Mouse (Mus musculus) stomach, embryonic 15.5 days (tissue): Measurements from ENCODE around the gene Igfbp7. TPM values are rescaled to one million over a fixed set of nuclear protein-coding genes. Genes with fewer than 3 reads are reported as not detected.
"Not testable (repeated sequence)": the region's sequence is repeated elsewhere in the genome, so short reads cannot be mapped to it uniquely, and the experiment has no call there.

Experiments used
- ATAC-seq: fragments of 200-750 bp; cut with Nextera tagmentation; 2 replicates; pipeline ENCODE4 v1.8.0; 2017; ENCODE audit warnings: low read depth, moderate number of reproducible peaks, moderate TSS enrichment; ENCODE audit not compliant: insufficient read depth, low FRiP score
- H3K27ac ChIP-seq: fragments of 300-500 bp; sonication (generic); 2 replicates; pipeline ENCODE4 v1.5.1; 2015; ENCODE audit warnings: mild to moderate bottlenecking, inconsistent platforms
- H3K27me3 ChIP-seq: fragments of 300-500 bp; sonication (generic); replicated peaks from 2 replicates; pipeline ENCODE4 v1.6.1; 2015; ENCODE audit warnings: inconsistent platforms
- H3K36me3 ChIP-seq: fragments of 300-500 bp; sonication (generic); 2 replicates; pipeline ENCODE4 v1.6.1; 2015; ENCODE audit warnings: inconsistent platforms
- H3K4me1 ChIP-seq: fragments of 300-500 bp; sonication (generic); 2 replicates; pipeline ENCODE4 v1.6.1; 2015; ENCODE audit warnings: inconsistent platforms
- H3K4me2 ChIP-seq: fragments of 300-500 bp; sonication (generic); 2 replicates; pipeline ENCODE4 v1.6.1; 2015; ENCODE audit warnings: mild to moderate bottlenecking, inconsistent platforms
- H3K4me3 ChIP-seq: fragments of 300-500 bp; sonication (generic); replicated peaks from 2 replicates; pipeline ENCODE4 v1.5.1; 2015; ENCODE audit warnings: inconsistent platforms
- H3K9ac ChIP-seq: fragments of 300-500 bp; sonication (generic); 2 replicates; pipeline ENCODE4 v1.6.1; 2015; ENCODE audit warnings: inconsistent platforms
- H3K9me3 ChIP-seq: fragments of 300-500 bp; sonication (generic); 2 replicates; pipeline ENCODE4 v1.6.1; 2016; ENCODE audit warnings: inconsistent platforms
- WGBS: fragments of 180-500 bp; shearing (Covaris S2); methylation state at CpG from one replicate; pipeline ENCODE4 v1.1.7; 2015; 5-methylcytosine and 5-hydroxymethylcytosine counted together
- polyA plus RNA-seq: library from polyadenylated mRNA; unstranded; fragments of >200 nt; fragmentation: Nextera tagmentation; extraction: Ambion mirVana; gene quantifications from 2 replicates; pipeline ENCODE4 v1.2.1, GENCODE M21; 2015

Igfbp7 gene
- polyA plus RNA-seq, 1 experiment from 2014 or later, result 174 TPM

GRCm38 (mm10) chr5:77431068-77431467 lies 23.2 kb upstream of the Igfbp7 start:
- H3K27ac ChIP-seq, result no peak overlapping the region
- no peak overlapping the region for H3K9ac ChIP-seq
- no peaks in the 10 kb centered on the region; the same call in 1 of the 2 replicates for H3K4me1 ChIP-seq
- no peaks in the 10 kb centered on the region for H3K9me3 ChIP-seq
- no peak overlapping the region for H3K4me2 ChIP-seq
- no peak overlapping the region for H3K4me3 ChIP-seq
- no peak for ATAC-seq
- H3K36me3 ChIP-seq, result no peaks in the 10 kb centered on the region
- 66% methylated on average over 9 of the region's 9 CpGs for WGBS
- H3K27me3 ChIP-seq, result no peaks in the 10 kb centered on the region

GRCm38 (mm10) chr5:77430471-77430870 lies 22.6 kb upstream of the Igfbp7 start:
- WGBS, result 77% methylated on average over 11 of the region's 11 CpGs
- Histone ChIP-seq H3K9ac (no peak overlapping the region), H3K4me2 (no peak overlapping the region), H3K27ac (no peak overlapping the region), H3K4me1 (no peaks in the 10 kb centered on the region; the same call in 1 of the 2 replicates), H3K27me3 (no peaks in the 10 kb centered on the region), H3K9me3 (no peaks in the 10 kb centered on the region), H3K4me3 (no peak overlapping the region), H3K36me3 (no peaks in the 10 kb centered on the region)
- ATAC-seq, result no peak

- ATAC-seq, result no peak
- Histone ChIP-seq H3K4me1 (no peaks in the 10 kb centered on the region; the same call in 1 of the 2 replicates), H3K27ac (no peak overlapping the region), H3K36me3 (no peaks in the 10 kb centered on the region), H3K27me3 (no peaks in the 10 kb centered on the region), H3K9me3 (no peaks in the 10 kb centered on the region), H3K4me2 (no peak overlapping the region), H3K4me3 (no peak overlapping the region), H3K9ac (no peak overlapping the region)
- 66% methylated on average over 4 of the region's 4 CpGs for WGBS
These were observed 22.2 kb upstream of the Igfbp7 start for GRCm38 (mm10) chr5:77430049-77430448.

GRCm38 (mm10) chr5:77428526-77428925 lies 20.7 kb upstream of the Igfbp7 start:
- Histone ChIP-seq H3K9ac (no peak overlapping the region), H3K9me3 (no peaks in the 10 kb centered on the region), H3K4me1 (no peaks in the 10 kb centered on the region; the same call in 1 of the 2 replicates), H3K36me3 (no peaks in the 10 kb centered on the region), H3K27me3 (no peaks in the 10 kb centered on the region), H3K4me3 (no peak overlapping the region), H3K4me2 (no peak overlapping the region), H3K27ac (no peak overlapping the region)
- ATAC-seq, result no peak
- WGBS, result 75% methylated on average over 4 of the region's 4 CpGs

- Histone ChIP-seq H3K9ac (no peak overlapping the region), H3K36me3 (no peaks in the 10 kb centered on the region), H3K4me3 (no peak overlapping the region), H3K9me3 (0 out of 2 replicates have a peak, but pooled peaks cover under 1% of the 10 kb centered on the region), H3K27me3 (no peaks in the 10 kb centered on the region), H3K4me2 (no peak overlapping the region), H3K27ac (no peak overlapping the region), H3K4me1 (no peaks in the 10 kb centered on the region; the same call in 1 of the 2 replicates)
- ATAC-seq, result no peak
- WGBS, result 85% methylated on average over 5 of the region's 5 CpGs
These were observed 20.1 kb upstream of the Igfbp7 start for GRCm38 (mm10) chr5:77427986-77428385.

- Histone ChIP-seq H3K27me3 (no peaks in the 10 kb centered on the region), H3K9ac (no peak overlapping the region), H3K9me3 (0 out of 2 replicates have a peak, but pooled peaks cover 3% of the 10 kb centered on the region), H3K4me2 (no peak overlapping the region), H3K27ac (no peak overlapping the region), H3K36me3 (no peaks in the 10 kb centered on the region), H3K4me1 (no peaks in the 10 kb centered on the region; the same call in 1 of the 2 replicates), H3K4me3 (no peak overlapping the region)
- WGBS, result 73% methylated on average over 7 of the region's 7 CpGs
- ATAC-seq, result no peak
These were observed 18.1 kb upstream of the Igfbp7 start for GRCm38 (mm10) chr5:77425721-77426500.

GRCm38 (mm10) chr5:77419537-77419936 lies 11.7 kb upstream of the Igfbp7 start:
- not testable (repeated sequence) for H3K4me3 ChIP-seq, H3K4me1 ChIP-seq, H3K27ac ChIP-seq, H3K27me3 ChIP-seq, H3K36me3 ChIP-seq, H3K9me3 ChIP-seq, H3K4me2 ChIP-seq, H3K9ac ChIP-seq
- 58% methylated on average over 4 of the region's 4 CpGs for WGBS
- peak; percentile 50 for ATAC-seq

GRCm38 (mm10) chr5:77416058-77416457 lies 8.2 kb upstream of the Igfbp7 start:
- H3K36me3 ChIP-seq, result no peaks in the 10 kb centered on the region
- no peak for ATAC-seq
- no peak overlapping the region for H3K4me2 ChIP-seq
- H3K9me3 ChIP-seq, result no peaks in the 10 kb centered on the region
- H3K9ac ChIP-seq, result no peak overlapping the region
- no peaks in the 10 kb centered on the region for H3K4me1 ChIP-seq
- H3K4me3 ChIP-seq, result no peak overlapping the region
- 81% methylated on average over 6 of the region's 6 CpGs for WGBS
- no peak overlapping the region for H3K27ac ChIP-seq
- H3K27me3 ChIP-seq, result no peaks in the 10 kb centered on the region

- H3K27me3 ChIP-seq, result no peaks in the 10 kb centered on the region
- no peak overlapping the region for H3K4me3 ChIP-seq
- ATAC-seq, result no peak
- peak overlapping the region; percentile 94; the same call in 1 of the 2 replicates for H3K4me2 ChIP-seq
- 92% methylated on average over 6 of the region's 6 CpGs for whole genome bisulfite sequencing
- no peaks in the 10 kb centered on the region for H3K9me3 ChIP-seq
- H3K36me3 ChIP-seq, result no peaks in the 10 kb centered on the region
- peaks cover 4% of the 10 kb centered on the region; the same call in 1 of the 2 replicates for H3K4me1 ChIP-seq
- no peak overlapping the region for H3K9ac ChIP-seq
- no peak overlapping the region for H3K27ac ChIP-seq
These were observed 689 bp upstream of the Igfbp7 start for GRCm38 (mm10) chr5:77408530-77408929.

- WGBS, result 36% methylated on average over 5 of the region's 5 CpGs
- H3K36me3 ChIP-seq, result no peaks in the 10 kb centered on the region
- no peak for ATAC-seq
- H3K9me3 ChIP-seq, result no peaks in the 10 kb centered on the region
- peak overlapping the region; percentile 71 for H3K4me3 ChIP-seq
- H3K27me3 ChIP-seq, result no peaks in the 10 kb centered on the region
- H3K4me2 ChIP-seq, result peak overlapping the region; percentile 94
- no peak overlapping the region for H3K9ac ChIP-seq
- H3K4me1 ChIP-seq, result peaks cover 11% of the 10 kb centered on the region
- peak overlapping the region; percentile 87 for H3K27ac ChIP-seq
These were observed 1.4 kb downstream of the Igfbp7 start for GRCm38 (mm10) chr5:77406371-77406871.

- H3K27ac ChIP-seq, result no peak overlapping the region
- H3K4me1 ChIP-seq, result peaks cover 14% of the 10 kb centered on the region
- H3K9ac ChIP-seq, result no peak overlapping the region
- no peak for ATAC-seq
- no peaks in the 10 kb centered on the region for H3K9me3 ChIP-seq
- H3K4me2 ChIP-seq, result peak overlapping the region; percentile 14; the same call in 1 of the 2 replicates
- 63% methylated on average over 5 of the region's 5 CpGs for WGBS
- H3K27me3 ChIP-seq, result no peaks in the 10 kb centered on the region
- H3K4me3 ChIP-seq, result no peak overlapping the region
- no peaks in the 10 kb centered on the region for H3K36me3 ChIP-seq
These were observed 2.3 kb downstream of the Igfbp7 start for GRCm38 (mm10) chr5:77405455-77406057.

GRCm38 (mm10) chr5:77404941-77405340 lies 2.9 kb downstream of the Igfbp7 start:
- Histone ChIP-seq H3K9me3 (no peaks in the 10 kb centered on the region), H3K27ac (no peak overlapping the region), H3K4me2 (peak overlapping the region; percentile 14; the same call in 1 of the 2 replicates), H3K36me3 (no peaks in the 10 kb centered on the region), H3K4me3 (no peak overlapping the region), H3K4me1 (peaks cover 17% of the 10 kb centered on the region), H3K27me3 (no peaks in the 10 kb centered on the region), H3K9ac (no peak overlapping the region)
- 52% methylated on average over 10 of the region's 10 CpGs for WGBS
- ATAC-seq, result no peak
